Mouse (Mus musculus): ENCODE results near the gene Cyth1.

Gene Cyth1

DNA sequence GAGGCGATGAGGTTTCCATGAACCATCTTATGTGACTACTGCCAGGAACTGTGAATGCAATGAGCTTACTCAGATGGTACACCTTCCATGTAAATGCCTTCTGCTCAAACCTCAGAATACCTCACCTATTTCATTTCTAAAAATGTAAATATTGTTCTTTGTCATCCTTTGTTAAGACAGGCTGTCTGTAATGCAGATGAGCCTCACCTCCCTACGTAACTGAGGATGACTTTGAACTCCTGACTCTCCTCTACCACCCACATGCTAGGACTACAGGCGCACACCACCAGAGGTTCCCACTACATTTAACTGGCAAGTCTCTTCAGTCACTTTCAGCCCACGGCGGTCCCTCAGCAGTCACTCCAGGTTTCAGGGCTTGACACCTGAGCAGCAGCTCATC lies 25.5 kb downstream of the Cyth1 start:
- no peak for DNase-seq

DNA sequence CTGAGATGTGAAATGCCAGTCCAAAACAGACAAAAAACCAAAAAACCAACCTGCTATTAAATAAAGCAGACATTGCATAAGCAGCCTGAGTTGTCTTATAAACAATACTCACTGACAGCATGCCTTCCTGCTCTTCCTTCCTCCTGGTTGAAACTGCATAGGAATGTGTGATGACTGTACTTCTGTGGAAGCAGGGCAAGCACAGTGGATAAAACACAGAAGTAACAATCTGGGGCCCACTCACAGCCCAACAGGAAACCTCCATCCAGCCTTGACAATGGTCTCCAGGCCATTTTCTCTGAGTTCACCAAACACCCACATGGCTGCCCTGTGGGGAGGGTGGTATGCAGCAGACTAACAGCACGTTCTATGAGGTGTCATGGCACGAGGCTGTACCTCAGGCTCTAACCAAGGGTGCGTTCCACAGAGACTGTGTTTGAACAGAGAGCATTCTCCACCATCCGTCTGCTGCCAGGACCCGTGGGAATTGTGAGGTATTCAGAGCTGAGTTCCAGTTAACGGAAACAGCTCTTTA lies 26.0 kb downstream of the Cyth1 start:
- DNase-seq = no peak

DNA sequence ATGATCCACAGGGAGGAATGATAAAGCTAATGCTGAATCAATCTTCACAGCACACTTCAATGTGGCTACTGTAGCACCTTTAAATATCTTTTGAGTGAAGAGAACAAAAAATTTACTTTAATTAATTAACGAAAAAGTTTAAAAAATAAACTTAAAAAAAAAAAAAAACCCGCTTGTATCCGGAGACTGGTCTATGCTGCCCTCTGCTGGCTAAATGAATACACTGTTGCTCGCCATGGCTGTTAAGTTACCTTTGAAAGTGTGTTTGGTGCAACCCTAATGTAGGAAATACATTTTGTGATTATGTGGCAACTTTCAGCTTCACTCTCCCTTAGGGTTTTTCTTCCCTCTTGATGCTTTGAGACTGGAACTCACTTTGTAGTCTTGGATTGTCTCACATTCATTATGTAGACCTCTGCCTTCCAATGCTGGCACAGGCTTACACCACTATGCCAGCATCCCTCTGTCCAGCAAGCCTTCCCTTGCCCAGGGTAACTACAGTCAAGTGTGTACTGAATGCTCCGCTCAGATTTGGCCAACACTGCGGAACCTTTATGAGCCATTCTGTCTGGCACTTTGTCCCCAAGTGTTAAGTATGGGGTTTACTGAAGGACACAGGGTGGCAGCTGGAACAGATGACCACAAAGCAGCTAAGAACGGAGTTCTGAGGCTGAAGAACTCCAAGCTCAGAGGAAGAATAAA lies 27.7 kb downstream of the Cyth1 start:
- DNase-seq = peak; percentile 83

DNA sequence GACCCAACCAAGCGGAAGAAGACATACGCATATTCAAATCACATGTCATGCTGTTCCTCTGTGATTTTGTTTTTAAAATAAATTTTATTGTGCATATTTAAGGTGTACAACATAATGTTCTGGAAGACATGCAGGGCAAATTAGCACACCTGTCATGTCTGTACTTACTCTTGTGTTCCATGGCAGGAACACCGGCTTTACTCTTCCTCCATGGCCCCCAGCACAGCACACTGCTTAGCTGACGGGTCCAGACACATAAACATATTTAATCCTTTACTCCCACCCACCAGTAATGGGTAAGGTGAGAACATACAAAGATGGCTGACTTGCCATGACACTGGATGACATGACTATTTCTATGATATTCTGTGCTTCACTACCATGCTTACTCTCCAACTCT lies 29.3 kb downstream of the Cyth1 start:
- no peak for DNase-seq

DNA sequence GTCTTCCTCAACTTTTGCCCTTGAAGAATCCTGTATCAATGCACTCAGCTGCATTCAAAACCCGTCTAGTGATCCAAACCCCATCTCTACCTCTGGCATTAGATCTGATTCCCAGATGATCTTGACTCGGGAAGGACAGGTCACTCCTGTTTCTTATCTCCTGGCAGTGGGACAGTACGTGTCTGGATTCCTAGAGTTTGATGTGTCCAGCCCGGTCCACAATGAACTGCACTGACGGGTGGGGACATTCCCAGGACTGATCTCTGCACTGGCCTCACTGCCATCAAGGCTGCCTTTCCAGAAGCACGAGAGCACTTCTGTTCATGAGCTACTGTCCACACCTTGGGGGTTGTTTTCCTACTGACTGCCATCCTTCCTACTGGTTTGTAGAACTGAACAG lies 31.9 kb downstream of the Cyth1 start:
- no peak for DNase-seq

DNA sequence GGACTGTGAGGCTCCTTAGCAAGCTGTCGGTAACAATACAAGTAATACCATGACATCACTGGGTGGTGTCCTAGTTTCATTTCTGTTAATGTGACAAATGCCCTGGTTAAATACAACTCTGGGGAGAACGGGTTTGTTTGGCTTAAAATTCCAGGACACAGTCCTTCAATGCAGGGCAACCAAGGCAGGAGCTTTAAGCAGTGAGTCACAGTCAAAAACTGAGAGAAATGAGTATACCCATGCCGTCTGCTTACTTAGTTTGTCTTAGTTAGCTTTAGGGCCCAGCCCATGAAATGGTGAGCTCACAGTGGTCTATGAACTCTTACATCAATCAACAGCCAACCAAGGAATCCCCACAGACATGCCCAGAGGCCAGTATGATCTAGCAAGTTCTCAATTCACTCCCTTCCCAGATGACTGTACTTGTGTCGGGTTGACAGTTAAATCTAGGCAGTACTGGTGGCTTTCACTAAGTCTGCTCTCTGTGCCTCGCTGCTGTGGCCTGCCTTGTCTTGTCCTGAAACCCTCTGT lies 32.4 kb downstream of the Cyth1 start:
- DNase-seq = no peak

DNA sequence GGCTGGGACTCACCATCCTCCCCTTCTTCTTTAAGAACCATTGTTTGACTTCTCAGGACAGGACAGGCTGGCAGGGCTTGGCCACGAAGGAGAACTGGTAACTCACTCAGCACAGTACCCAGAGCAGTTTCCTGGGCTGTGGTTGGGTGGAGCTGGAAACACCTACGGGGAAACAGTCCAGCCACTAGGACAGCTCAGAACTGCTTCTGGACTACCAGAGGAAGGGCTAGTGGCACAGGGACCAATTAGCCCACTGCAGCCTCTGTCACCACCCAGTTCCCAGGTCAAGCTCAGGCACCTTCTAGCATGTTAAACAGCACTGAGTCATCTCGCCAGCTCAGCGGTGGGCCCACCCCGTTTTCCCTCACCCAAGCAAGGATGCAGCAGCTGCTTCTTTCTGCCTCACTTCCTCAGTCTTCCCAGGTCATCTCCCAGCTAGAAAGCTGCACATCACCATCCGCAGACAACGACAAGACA lies 35.7 kb downstream of the Cyth1 start:
- DNase-seq = no peak

DNA sequence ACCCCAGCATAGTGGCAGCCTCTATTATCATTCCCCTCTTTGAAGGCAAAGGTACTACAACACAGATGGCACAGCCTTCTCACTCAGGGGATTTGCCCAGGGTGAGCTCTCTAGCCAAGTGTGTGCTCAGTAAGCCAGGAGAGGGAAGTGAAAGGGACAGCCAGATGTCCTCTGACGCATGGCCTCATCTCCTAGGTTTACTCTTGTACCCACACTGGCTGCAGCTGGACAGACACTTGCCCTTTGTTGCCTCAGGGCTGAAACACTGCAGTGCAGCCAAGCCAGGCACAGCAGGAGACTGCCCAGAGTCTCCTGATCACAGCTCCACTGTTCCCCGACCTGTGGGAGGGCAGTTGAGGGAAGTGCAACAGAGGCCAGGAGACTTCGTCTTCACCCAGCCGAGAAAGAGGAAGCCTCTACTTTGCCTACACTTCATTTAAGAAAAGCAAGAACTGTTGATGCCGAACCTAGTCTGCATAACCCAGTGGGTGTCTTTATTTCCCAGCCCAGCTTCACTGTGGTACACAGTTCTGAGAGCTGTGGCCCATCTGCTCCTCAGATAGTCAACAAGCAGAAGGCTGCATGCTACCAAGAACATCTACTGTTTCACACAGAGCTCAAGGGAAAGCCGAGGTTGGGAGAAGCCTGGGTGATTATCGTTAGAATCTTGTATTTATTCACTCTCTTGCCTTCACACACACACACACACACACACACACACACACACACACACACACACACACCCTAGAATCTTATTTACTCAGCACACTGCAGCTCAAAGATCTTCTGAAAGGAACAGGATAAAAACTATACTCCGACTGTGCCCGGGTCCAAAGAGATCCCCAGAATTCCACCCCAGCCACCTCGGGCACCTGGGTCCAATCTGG lies 36.4 kb downstream of the Cyth1 start:
- peak; percentile 60 for DNase-seq

DNA sequence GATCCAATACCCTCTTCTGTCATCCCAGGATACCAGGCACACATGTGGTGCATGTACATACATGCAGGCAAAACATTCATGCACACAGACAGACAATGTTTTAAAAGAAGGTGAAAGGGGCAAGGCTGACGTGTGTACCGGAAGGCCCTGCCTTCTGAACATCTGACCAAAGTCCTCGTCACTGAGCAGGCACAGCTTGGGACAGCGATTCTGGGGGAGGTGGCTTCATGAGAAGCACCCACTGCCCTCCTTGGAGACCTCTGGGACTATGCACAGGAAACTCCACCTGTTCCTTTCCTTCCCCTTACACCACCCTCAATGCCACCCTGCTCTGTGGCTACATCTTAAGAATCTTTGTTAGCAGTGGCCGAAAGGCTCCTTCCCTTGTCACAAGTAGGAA lies 37.4 kb downstream of the Cyth1 start:
- no peak for DNase-seq

DNA sequence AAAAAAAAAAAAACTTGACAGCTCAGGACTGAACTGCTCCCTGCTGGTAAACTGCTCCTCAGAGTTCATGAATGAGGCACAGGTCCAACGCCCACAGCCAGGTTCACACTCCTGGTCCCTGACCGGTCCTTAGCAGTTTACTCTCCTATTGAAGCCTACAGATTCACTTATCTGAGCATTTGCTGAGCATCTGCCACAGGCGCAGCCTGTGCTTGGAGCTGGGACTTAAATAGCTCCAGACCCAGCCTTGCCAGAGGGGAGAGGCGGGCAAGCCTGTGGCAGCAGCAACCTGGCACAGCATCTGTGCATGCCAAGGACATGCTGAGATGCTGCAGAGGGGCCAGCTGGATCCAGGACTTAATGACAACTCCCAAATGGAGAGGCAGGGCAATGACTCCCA lies 38.3 kb downstream of the Cyth1 start:
- DNase-seq = no peak

DNA sequence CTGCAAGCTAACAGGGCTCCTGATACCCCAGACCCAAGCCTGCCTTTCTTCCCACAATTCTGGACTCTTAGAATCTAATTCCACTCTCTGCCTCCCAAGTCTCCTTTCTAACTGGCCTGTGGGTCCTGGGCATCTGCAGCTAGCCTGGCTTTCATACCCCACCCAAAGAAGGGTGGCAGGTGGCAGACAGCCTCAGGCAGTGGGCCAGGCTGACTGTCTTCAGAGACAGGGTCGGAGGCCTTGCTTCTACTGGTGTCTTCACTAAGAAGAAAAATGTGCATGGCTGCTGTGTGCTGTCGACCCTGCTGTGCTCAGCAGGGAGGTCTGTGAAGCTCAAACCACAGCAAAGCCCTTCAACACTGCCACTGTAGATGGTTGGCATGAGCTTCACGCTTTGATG lies 39.0 kb downstream of the Cyth1 start:
- no peak for DNase-seq

DNA sequence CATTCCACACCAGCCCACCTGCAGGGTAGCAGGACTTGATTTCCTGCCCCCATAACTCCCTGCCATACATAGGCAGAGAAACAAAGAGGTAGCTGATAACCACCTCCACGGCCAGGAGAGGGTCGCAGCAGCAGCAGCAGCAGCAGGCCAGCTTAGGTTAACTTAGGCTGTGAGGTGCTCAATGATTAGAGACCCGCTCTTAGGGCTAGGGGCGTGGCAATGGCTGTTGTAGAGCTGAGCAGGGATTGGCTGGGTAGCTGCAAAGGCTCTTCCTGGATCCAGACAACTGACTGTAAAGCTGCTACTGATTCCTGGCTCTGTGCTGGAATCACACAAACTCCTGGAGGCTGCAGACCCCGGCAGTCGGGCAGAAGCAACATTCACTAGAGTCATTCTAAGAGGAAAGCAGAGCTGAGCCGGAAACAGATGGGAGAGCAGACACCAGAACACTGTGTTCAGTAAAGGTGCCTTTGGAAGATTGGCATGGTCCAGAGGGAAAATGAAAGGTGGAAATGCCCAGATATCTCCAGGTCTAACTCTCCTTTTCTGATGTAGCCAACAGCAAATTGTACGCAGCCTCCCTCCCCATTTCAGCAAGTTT lies 39.6 kb downstream of the Cyth1 start:
- DNase-seq = no peak

DNA sequence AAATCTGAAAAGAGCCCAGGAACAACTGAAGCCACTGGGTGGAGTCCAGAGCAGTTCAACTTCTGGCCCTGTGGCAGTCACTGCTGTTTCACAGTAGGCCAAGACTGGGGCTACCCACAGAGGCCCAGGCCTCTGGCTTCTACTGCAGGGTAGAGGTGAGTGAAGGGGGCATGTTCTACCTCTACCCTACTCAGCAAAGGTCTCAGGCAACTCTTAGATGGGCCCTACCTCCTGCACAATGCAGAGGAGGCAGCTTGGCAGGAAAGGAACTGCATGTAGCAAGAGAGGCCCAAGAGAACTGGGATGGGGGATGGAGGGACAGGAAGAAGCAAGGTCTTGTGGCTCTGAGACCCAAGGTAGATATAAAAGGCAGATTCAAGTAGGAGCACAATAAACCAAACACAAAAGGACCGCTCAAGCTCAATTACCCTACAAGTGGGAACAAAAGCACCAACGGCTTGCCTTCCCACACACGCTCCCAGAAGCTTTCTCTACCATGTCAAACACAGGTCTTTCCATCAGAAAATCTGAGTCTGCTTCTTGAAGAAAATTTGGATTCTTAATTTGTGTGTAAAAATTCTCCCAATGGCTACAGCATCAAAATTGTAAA lies 40.9 kb downstream of the Cyth1 start:
- DNase-seq = no peak

DNA sequence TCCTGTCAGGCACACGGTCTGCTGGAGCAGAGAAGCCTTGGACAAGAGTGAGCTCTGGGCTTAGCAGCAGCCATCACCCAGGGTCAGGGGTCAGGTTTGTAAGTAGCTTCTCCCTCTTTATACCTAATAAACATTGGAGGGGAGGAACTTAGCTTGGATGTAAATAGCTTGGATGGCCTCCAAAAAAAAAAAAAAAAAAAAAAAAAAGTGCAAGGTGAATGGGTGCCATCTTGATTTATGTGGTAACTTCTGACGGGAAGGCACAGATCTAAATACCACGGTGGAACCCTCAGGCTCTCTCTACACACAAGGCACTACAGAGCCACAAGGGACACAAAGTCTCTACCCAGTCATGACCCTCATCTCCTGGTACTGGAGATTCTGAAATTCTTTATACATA lies 42.1 kb downstream of the Cyth1 start:
- DNase-seq = no peak

DNA sequence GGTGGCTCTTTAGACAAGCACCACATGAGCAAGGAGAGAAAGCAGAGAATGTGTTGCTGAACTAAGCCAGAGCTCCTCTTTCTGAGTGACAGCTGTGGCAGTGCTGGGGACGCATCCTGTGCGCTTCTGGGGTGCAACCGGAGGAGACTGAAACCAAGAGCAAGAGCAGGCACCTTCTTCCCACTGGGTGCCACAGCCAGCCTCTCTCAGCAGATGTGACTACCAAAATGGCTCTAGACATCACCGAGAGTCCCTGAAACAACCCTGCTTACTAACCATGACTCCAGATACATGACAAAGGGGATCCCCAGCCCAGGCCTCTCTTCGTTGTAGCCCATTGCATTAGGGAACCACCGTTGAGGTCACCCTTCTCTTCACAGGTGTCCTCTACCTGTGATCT lies 44.9 kb downstream of the Cyth1 start:
- no peak for DNase-seq

DNA sequence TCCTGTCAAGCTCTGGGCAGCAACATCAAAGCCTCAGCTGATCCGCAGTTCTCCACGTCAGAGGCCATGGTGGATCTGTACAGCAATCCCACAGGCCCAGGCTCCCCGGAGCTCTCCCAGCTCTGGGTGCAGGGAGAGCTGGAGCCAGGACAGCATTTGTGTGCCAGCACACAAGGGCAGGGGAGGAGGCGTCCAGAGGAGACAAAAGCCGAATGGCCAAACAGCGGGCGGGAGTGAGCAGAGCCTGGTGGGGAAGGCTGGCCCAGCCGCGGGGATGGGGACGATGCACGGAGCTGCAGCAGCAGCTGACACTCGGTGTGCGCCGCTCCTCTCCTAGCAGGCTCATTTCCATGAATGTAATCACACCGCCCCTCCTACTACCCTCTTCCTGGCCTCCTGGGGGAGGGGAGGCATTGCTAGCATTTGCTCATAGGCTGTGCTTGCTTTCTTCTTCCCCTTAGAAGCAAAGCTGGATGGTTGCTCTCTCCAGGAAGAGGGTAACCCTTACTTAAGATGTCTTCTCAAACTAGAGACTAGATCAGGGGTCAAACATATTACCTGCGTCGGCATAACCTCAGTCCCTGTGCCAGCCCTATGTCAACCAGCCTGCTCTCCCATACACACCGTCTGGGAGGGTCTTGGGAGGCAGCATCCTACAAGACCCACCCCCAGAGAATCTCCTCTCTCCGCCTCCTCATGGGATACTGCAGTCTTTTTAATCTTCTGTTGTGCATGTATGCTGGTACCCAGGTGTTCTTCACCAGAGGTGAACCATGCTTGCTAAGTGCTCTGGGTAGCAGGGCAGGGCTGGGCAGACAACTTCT lies 45.8 kb downstream of the Cyth1 start:
- peak; percentile 80 for DNase-seq

DNA sequence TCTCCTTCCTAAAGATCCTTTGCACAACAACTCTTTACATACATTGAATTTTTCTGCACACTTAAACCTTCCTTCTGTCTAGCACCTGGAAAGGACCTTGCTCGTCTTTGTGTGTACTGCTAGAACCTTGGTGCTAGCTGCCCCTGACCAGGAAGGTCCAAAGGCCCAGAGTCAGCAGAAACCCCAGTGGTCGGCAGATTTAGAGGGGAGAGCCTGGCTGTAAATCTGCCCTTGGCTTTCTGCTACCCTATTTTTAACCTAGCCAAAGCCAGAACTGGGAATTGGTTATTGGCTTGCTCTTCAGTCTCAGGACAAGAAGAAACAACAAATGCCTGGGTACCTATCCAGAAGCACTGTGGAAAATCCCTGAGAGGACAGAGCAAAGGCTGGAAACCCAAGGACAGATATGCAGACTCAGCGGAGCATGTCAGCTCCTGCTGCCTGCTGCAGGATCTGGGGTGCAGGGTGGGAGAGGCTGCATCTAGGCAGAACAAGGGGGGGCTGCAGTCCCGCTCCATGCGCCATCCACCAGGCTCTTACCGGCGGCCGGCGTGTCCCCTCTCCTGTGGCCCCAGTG lies 46.5 kb downstream of the Cyth1 start:
- no peak for DNase-seq

DNA sequence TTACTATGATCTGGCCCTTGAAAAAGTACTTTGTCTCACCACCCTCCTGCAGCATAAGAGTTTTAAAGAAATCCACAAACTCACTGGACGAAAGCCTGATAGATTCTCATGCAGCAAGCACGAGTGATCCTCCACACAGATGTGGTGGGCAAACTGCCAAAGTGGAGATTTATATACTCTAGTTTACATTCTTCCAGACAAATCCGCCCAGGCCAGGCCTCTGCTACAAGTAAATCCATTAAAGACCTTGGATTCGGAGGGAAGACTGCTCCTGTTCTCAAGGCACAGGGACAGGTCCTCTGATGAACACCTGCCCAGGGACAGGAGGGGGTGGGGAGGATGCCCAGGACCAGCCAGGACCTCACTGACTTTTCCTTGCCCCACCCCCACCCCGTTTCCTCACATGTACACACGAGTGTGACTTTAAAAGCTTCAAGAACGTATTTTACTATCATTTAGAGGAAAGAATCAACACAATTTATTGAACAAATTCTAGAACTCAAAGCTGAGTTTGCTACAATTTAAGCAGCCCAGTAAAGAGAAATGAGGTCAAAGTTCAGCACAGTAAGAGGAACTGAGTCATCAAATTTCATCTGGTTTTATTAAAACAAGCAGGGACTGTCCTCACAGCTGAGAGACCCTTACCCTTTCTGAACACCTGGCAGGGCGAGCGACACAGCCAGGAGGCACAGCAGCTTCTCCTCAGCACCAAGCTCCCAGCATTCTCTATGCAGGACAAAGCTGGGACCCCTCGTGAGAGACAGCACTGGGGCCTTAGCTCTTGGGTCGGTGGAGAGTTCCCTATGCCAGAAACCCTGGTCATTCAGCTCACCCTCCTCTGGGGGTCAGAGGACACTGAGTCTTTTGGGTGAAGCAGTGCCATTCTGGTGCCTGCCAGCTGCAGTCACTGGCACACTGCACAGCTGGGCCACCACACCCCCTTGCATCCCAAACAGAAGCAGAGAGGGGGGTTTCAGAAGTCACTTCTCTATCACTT lies 47.3 kb downstream of the Cyth1 start:
- DNase-seq = peak; percentile 65

DNA sequence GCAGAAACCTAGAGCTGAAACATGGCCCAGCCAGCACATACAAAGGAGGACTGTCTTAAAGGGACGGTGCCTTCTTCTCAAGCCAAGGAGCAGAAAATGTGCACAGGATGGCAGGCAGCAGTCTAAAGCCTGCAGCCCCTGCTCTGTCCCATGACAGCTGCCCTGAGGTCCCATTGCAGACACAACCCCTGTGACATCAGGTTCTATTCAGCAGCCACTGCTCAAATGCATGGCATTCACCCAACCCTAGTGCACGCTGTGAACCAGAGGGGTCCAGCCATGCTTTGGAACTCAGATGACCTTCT lies 50.1 kb downstream of the Cyth1 start:
- no peak for DNase-seq

DNA sequence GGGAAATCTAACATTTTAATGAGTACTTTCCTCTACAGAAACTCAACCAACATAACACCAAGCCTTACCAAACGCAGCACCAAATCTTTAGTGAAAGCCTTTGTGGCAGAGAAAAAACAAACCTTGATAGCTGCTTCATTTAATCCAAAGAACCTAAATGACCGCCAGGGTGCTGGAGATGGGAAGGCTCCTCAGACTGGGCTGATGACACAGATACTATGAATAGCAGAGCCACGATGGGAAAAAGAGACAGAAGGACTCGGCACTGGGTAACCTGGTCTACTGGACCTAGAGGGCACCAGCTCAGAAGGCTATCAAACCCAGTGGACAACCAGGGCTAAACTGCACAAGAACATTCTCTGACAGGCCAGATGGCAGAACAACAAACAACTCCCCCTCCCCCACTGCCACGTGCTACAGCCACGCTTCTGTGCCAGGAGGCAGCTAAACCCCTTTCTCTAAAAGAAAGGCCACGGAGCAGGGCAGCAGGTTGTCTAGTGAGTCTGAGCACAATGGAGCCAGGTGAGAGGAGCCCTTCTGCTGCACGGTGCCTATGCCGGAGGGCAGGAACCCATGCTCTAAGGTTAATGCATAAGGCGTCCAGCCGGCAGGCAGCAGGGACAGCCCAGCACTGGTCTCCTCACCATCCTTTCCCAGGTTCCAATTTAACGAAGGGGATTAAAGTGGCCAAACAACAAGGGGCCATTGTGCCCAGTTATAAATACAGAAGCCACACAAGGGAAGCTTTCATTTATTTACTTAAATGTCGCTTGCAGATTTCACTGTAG lies 50.7 kb downstream of the Cyth1 start:
- peak; percentile 72 for DNase-seq

Measured in kidney, postnatal 10 days (tissue).